In genomic region chr16:34691156-34691555, GRCm38 (mm10) we compare ENCODE assay signal across 8 mouse cellular contexts. TPM values are rescaled to one million over a fixed set of nuclear protein-coding genes. Genes with fewer than 3 reads are reported as not detected.
A peak's percentile ranks its signal among the peaks of the same experiment; 100 is the strongest.
DNase-seq lines count a peak whose midpoint lies in the region; ATAC-seq lines count a peak whose summit lies in the region.

No protein-coding gene starts in this region.

- H3K4me2 ChIP-seq in liver, embryonic 15.5 days = peak overlapping the region; percentile 88

- peak overlapping the region; percentile 95 for H3K4me3 ChIP-seq in megakaryocyte, embryonic 14.5 days (replicated peaks)
- H3K4me3 ChIP-seq in hindbrain, embryonic 10.5 days = peak overlapping the region; percentile 83
- peak overlapping the region; percentile 67 for H3K4me3 ChIP-seq in liver, embryonic 15.5 days (replicated peaks)

- H3K27ac ChIP-seq in hindbrain, embryonic 10.5 days = peak overlapping the region; percentile 94
- H3K27ac ChIP-seq in liver, embryonic 15.5 days (replicated peaks) = peak overlapping the region; percentile 83

- no peaks in the 10 kb centered on the region for H3K27me3 ChIP-seq in megakaryocyte, embryonic 14.5 days (replicated peaks)
- H3K27me3 ChIP-seq in hindbrain, embryonic 10.5 days (ENCODE audit: insufficient read depth, poor library complexity, severe bottlenecking) = no peaks in the 10 kb centered on the region
- no peaks in the 10 kb centered on the region for H3K27me3 ChIP-seq in liver, embryonic 15.5 days
- H3K27me3 ChIP-seq in splenic B cell, adult 2 months (ENCODE audit: control insufficient read depth, insufficient read depth, low read length, poor library complexity, severe bottlenecking) = no peaks in the 10 kb centered on the region

- peak overlapping the region; percentile 56 for H3K9ac ChIP-seq in liver, embryonic 15.5 days

- DNase-seq in c-Kit-positive CD71-positive TER-119-negative erythroid progenitor cells, embryonic 14.5 days (ENCODE audit: low read depth) = peak; percentile 48
- DNase-seq in hindbrain, embryonic 10.5 days (ENCODE audit: low spot score) = peak; percentile 23
- DNase-seq in splenic B cell, adult 2 months (ENCODE audit: low read depth, low spot score) = peak; percentile 3
- DNase-seq in c-Kit-positive CD71-positive TER-119-positive erythroid progenitor cells, embryonic 14.5 days (ENCODE audit: low spot score) = no peak

- no peak for ATAC-seq in megakaryocyte, adult 5-6 weeks (ENCODE audit: poor library complexity, severe bottlenecking)
- 0 out of 2 replicates have a peak, but pooled peaks have one; percentile 32 for ATAC-seq in liver, embryonic 15.5 days (ENCODE audit: insufficient read depth)
- no peak for ATAC-seq in granulocyte monocyte progenitor cell, adult 5-6 weeks (replicated peaks; ENCODE audit: poor library complexity, severe bottlenecking)

- 9% methylated on average over 11 of the region's 11 CpGs for WGBS in hindbrain, embryonic 10.5 days
- 10% methylated on average over 11 of the region's 11 CpGs for WGBS in liver, embryonic 15.5 days (ENCODE audit: insufficient replicate concordance)

- H3K4me1 ChIP-seq in megakaryocyte, embryonic 14.5 days = peaks cover 20% of the 10 kb centered on the region
- H3K4me1 ChIP-seq in hindbrain, embryonic 10.5 days (replicated peaks) = peaks cover 14% of the 10 kb centered on the region
- peaks cover 15% of the 10 kb centered on the region for H3K4me1 ChIP-seq in liver, embryonic 15.5 days (replicated peaks)

- H3K36me3 ChIP-seq in megakaryocyte, embryonic 14.5 days (replicated peaks; ENCODE audit: low read length) = peaks cover 12% of the 10 kb centered on the region
- H3K36me3 ChIP-seq in hindbrain, embryonic 10.5 days = peaks cover 8% of the 10 kb centered on the region
- peaks cover 2% of the 10 kb centered on the region for H3K36me3 ChIP-seq in liver, embryonic 15.5 days (replicated peaks)
- H3K36me3 ChIP-seq in splenic B cell, adult 2 months (ENCODE audit: control insufficient read depth, insufficient read depth, low read length, poor library complexity, severe bottlenecking) = no peaks in the 10 kb centered on the region

- no peaks in the 10 kb centered on the region for H3K9me3 ChIP-seq in megakaryocyte, embryonic 14.5 days
- no peaks in the 10 kb centered on the region for H3K9me3 ChIP-seq in hindbrain, embryonic 10.5 days
- H3K9me3 ChIP-seq in liver, embryonic 15.5 days (replicated peaks) = no peaks in the 10 kb centered on the region

RNA-seq across cellular contexts. Expression of gene Ccdc14, which starts 0.7 kb away (rescaled TPM):
- 0.11 TPM in 1 of 2 replicates, not detected in the other for polyA plus RNA-seq in megakaryocyte, embryonic 14.5 days (2012; ENCODE audit: insufficient read depth, low replicate concordance)
- 4.8 and 5.1 TPM in 2 replicates for total RNA-seq in megakaryocyte, adult 5-6 weeks (2015)
- total RNA-seq in megakaryocyte, adult 5-6 weeks (2017) = 6.5 and 7.7 TPM in 2 replicates
- 8.1 and 9.5 TPM in 2 replicates for polyA plus RNA-seq in hindbrain, embryonic 10.5 days (2016; fragmentation: Nextera tagmentation; extraction: Ambion mirVana)
- polyA plus RNA-seq in liver, embryonic 15.5 days (2015; fragmentation: Nextera tagmentation; extraction: Ambion mirVana) = 1.9 TPM in 2 replicates
- 9.5 and 11.5 TPM in 2 replicates for total RNA-seq in granulocyte monocyte progenitor cell, adult 5-6 weeks (2014; fragmentation: Nextera tagmentation)
- total RNA-seq in granulocyte monocyte progenitor cell, adult 5-6 weeks (2017) = 10.1 and 11.3 TPM in 2 replicates

RNA-seq across cellular contexts. Expression of gene Ropn1, which starts 41.4 kb away (rescaled TPM):
- not detected in 2 replicates for polyA plus RNA-seq in megakaryocyte, embryonic 14.5 days (2012; ENCODE audit: insufficient read depth, low replicate concordance)
- total RNA-seq in megakaryocyte, adult 5-6 weeks (2015) = not detected in 2 replicates
- total RNA-seq in megakaryocyte, adult 5-6 weeks (2017) = not detected in 2 replicates
- polyA plus RNA-seq in hindbrain, embryonic 10.5 days (2016; fragmentation: Nextera tagmentation; extraction: Ambion mirVana) = not detected in 2 replicates
- not detected in 2 replicates for polyA plus RNA-seq in liver, embryonic 15.5 days (2015; fragmentation: Nextera tagmentation; extraction: Ambion mirVana)
- not detected in 2 replicates for total RNA-seq in granulocyte monocyte progenitor cell, adult 5-6 weeks (2014; fragmentation: Nextera tagmentation)
- total RNA-seq in granulocyte monocyte progenitor cell, adult 5-6 weeks (2017) = not detected in 2 replicates

RNA-seq across cellular contexts. Expression of gene Mylk, which starts 53.9 kb away (rescaled TPM):
- polyA plus RNA-seq in megakaryocyte, embryonic 14.5 days (2012; ENCODE audit: insufficient read depth, low replicate concordance) = 66.2 and 90.1 TPM in 2 replicates
- 1.6 and 1.9 TPM in 2 replicates for total RNA-seq in megakaryocyte, adult 5-6 weeks (2015)
- 2.4 and 5.0 TPM in 2 replicates for total RNA-seq in megakaryocyte, adult 5-6 weeks (2017)
- polyA plus RNA-seq in hindbrain, embryonic 10.5 days (2016; fragmentation: Nextera tagmentation; extraction: Ambion mirVana) = 5.7 and 6.7 TPM in 2 replicates
- polyA plus RNA-seq in liver, embryonic 15.5 days (2015; fragmentation: Nextera tagmentation; extraction: Ambion mirVana) = 4.4 and 4.9 TPM in 2 replicates
- 0.17 and 0.92 TPM in 2 replicates for total RNA-seq in granulocyte monocyte progenitor cell, adult 5-6 weeks (2014; fragmentation: Nextera tagmentation)
- 3.1 and 4.3 TPM in 2 replicates for total RNA-seq in granulocyte monocyte progenitor cell, adult 5-6 weeks (2017)
